Mouse (Mus musculus): ENCODE measurements at regions not wholly inside any gene's neighbourhood (a gene's known extent, or its start where the extent isn't known, plus 50 kb on each side); places are given as distances from the start of the nearest gene placed in this dataset.

DNA sequence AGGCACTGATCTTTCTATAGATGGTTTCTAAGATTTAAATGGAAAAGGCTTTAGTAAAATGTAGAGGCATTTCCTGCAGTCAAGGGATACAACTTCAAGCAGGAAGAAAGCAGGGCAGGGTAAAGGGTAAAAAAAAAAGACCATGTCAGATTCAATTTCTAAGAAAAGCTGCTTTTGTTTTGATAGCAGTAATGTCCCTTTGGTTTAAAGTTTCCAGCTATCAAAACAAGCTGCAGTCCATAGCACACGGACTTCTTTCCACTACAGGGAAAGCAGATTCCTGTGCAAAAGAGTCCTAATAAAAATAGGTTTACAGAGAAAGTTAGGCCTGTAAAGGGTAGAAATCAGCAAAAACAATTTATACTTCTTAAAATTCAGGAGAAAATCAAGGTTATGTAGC is 695.0 kb downstream of the Crisp4 start:
- in situ Hi-C loops (cut with MboI; ENCODE audit: low pct_ligation_motif_present, low pct_unique_long_range_greater_than_20kb, low sequenced_read_pairs) = no loop called here
- no peaks in the 10 kb centered on the region for H3K79me2 ChIP-seq (replicated peaks; ENCODE audit: control insufficient read depth, extremely low read depth, insufficient read depth, poor library complexity, severe bottlenecking)
- dilution Hi-C loops (cut with MboI; ENCODE audit: extremely low pct_ligation_motif_present, extremely low pct_unique_long_range_greater_than_20kb, low sequenced_read_pairs) = no loop called here
- H3K9ac ChIP-seq (ENCODE audit: insufficient read depth, low read depth) = no peak overlapping the region
- peaks cover 0 to 3% of the 10 kb centered on the region in 2 experiments; a peak in 1 of 4 replicates for H3K4me1 ChIP-seq (ENCODE audit: control insufficient read depth in 1 of 2, insufficient read depth in 2 of 2)
- H3K4me3 ChIP-seq (replicated peaks in 1 of 3; ENCODE audit: low read depth in 2 of 3, low read length in 2 of 3, poor library complexity in 1 of 3) = no peak overlapping the region
- TF ChIP-seq CHD2 (IDR thresholded peaks at IDR 0.05; ENCODE audit: low read length) (no peak), MAZ (IDR thresholded peaks at IDR 0.05; ENCODE audit: low read depth, low read length) (no peak), SIN3A (IDR thresholded peaks at IDR 0.05; ENCODE audit: low read length) (no peak), ZC3H11A (IDR thresholded peaks at IDR 0.05; ENCODE audit: low read depth, low read length) (no peak), BHLHE40 (IDR thresholded peaks at IDR 0.05; ENCODE audit: low read depth, low read length) (no peak), EP300 (IDR thresholded peaks at IDR 0.05; ENCODE audit: low read length) (no peak)
- no peak for DNase-seq (ENCODE audit: extremely low read depth)
- no peak overlapping the region for H3K4me2 ChIP-seq (ENCODE audit: insufficient read depth, low read depth, poor library complexity, severe bottlenecking)
- H3K27me3 ChIP-seq (replicated peaks) = no peaks in the 10 kb centered on the region
- H3K9me3 ChIP-seq (replicated peaks; ENCODE audit: low read length) = no peaks in the 10 kb centered on the region
- H3K36me3 ChIP-seq (replicated peaks in 1 of 2; ENCODE audit: control insufficient read depth in 1 of 2, insufficient read depth in 1 of 2, low read length in 1 of 2) = no peaks in the 10 kb centered on the region
- no peak overlapping the region for H3K27ac ChIP-seq (ENCODE audit: insufficient read depth, low read depth)

DNA sequence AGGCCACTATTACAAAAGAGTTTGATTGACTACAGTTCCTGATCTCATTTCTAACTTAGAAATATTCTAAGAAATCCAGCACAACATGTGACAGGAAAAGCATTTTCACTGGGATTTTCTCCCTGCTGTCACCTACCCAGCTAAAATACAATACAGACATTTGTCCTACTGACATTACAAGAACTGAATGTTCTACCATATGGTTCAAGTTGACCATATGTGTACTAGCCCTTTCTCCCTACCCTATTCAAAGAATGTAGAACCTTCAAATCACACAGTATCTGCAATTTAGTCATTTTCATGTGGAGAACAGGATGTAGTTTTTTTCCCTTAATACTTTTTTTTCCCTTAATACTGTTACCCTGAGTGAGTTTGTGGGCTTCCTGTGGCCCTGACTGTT is 695.4 kb downstream of the Crisp4 start:
- H3K27me3 ChIP-seq (replicated peaks) = no peaks in the 10 kb centered on the region
- no peak overlapping the region for H3K4me3 ChIP-seq (replicated peaks in 1 of 3; ENCODE audit: low read depth in 2 of 3, low read length in 2 of 3, poor library complexity in 1 of 3)
- no peaks in the 10 kb centered on the region for H3K9me3 ChIP-seq (replicated peaks; ENCODE audit: low read length)
- H3K36me3 ChIP-seq (replicated peaks in 1 of 2; ENCODE audit: control insufficient read depth in 1 of 2, insufficient read depth in 1 of 2, low read length in 1 of 2) = no peaks in the 10 kb centered on the region
- in situ Hi-C loops (cut with MboI; ENCODE audit: low pct_ligation_motif_present, low pct_unique_long_range_greater_than_20kb, low sequenced_read_pairs) = no loop called here
- no peak for DNase-seq (ENCODE audit: extremely low read depth)
- no peaks in the 10 kb centered on the region for H3K79me2 ChIP-seq (replicated peaks; ENCODE audit: control insufficient read depth, extremely low read depth, insufficient read depth, poor library complexity, severe bottlenecking)
- TF ChIP-seq PAX5 (IDR thresholded peaks at IDR 0.05; ENCODE audit: low read length) = no peak
- no peak for TF ChIP-seq MXI1 (IDR thresholded peaks at IDR 0.05; ENCODE audit: low read depth, low read length)
- no peak for TF ChIP-seq BHLHE40 (IDR thresholded peaks at IDR 0.05; ENCODE audit: low read depth, low read length)
- TF ChIP-seq TBP (conservative IDR thresholded peaks at IDR 0.05; ENCODE audit: low read depth, low read length) = no peak
- no peak for TF ChIP-seq ELF1 (IDR thresholded peaks at IDR 0.05; ENCODE audit: low read depth, low read length)
- TF ChIP-seq IRF4 (IDR thresholded peaks at IDR 0.05; ENCODE audit: low read depth, low read length) = no peak
- no peak for TF ChIP-seq ZKSCAN1 (IDR thresholded peaks at IDR 0.05; ENCODE audit: borderline replicate concordance, low read depth, low read length)
- no peak for TF ChIP-seq MAZ (IDR thresholded peaks at IDR 0.05; ENCODE audit: low read depth, low read length)
- TF ChIP-seq EP300 (IDR thresholded peaks at IDR 0.05; ENCODE audit: low read length) = no peak
- no peak for TF ChIP-seq GABPA (IDR thresholded peaks at IDR 0.05; ENCODE audit: insufficient replicate concordance, low read depth, low read length)
- TF ChIP-seq CHD1 (IDR thresholded peaks at IDR 0.05; ENCODE audit: low read depth, low read length) = no peak
- no peak for TF ChIP-seq ZC3H11A (IDR thresholded peaks at IDR 0.05; ENCODE audit: low read depth, low read length)
- TF ChIP-seq MAX (IDR thresholded peaks at IDR 0.05; ENCODE audit: low read length) = no peak
- no peak for TF ChIP-seq CTCF (conservative IDR thresholded peaks at IDR 0.05 in 1 of 2, IDR thresholded peaks at IDR 0.05 in 1 of 2; ENCODE audit: low read depth in 2 of 2, low read length in 2 of 2)
- TF ChIP-seq ETS1 (conservative IDR thresholded peaks at IDR 0.05; ENCODE audit: low read depth, low read length) = no peak
- no peak for TF ChIP-seq E2F4 (IDR thresholded peaks at IDR 0.05; ENCODE audit: insufficient replicate concordance, low read depth, low read length)
- TF ChIP-seq MEF2A (IDR thresholded peaks at IDR 0.05; ENCODE audit: borderline replicate concordance, low read depth, low read length) = no peak
- TF ChIP-seq CHD2 (IDR thresholded peaks at IDR 0.05; ENCODE audit: low read length) = no peak
- H3K9ac ChIP-seq (ENCODE audit: insufficient read depth, low read depth) = no peak overlapping the region
- dilution Hi-C loops (cut with MboI; ENCODE audit: extremely low pct_ligation_motif_present, extremely low pct_unique_long_range_greater_than_20kb, low sequenced_read_pairs) = no loop called here
- no peak overlapping the region for H3K4me2 ChIP-seq (ENCODE audit: insufficient read depth, low read depth, poor library complexity, severe bottlenecking)
- H3K4me1 ChIP-seq (ENCODE audit: control insufficient read depth in 1 of 2, insufficient read depth in 2 of 2) = peaks cover 0 to 3% of the 10 kb centered on the region in 2 experiments; a peak in 1 of 4 replicates
- no peak overlapping the region for H3K27ac ChIP-seq (ENCODE audit: insufficient read depth, low read depth)
